Mouse (Mus musculus): ENCODE data around the gene Cp.
"Not testable (repeated sequence)": the region's sequence is repeated elsewhere in the genome, so short reads cannot be mapped to it uniquely, and the experiment has no call there.

Cp gene

DNA sequence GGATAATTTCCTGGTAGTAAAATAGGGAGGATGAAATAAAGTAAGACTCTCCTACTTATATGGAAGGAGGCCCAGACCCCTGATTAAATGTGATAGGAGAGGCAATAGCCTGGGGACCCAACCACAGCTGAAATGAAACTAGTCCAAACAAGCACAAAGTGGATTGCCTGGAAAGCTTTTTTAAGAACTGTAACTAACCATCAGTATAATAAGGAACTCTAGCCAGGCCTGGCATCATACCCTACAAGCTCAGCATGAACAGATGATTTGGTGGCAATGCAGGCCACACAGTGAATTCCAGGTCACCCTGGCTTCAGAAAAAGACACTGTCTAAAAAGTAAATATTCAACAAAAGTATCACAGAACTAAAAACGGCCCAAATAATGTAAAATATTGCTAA lies 48.8 kb downstream of the Cp start:
- DNase-seq (ENCODE audit: extremely low spot score, low read depth, low spot score) = no peak

GRCm38 (mm10) chr3:20007275-20007674 lies 50.4 kb downstream of the Cp start:
- DNase-seq (ENCODE audit: extremely low spot score, low read depth, low spot score) = no peak

DNA sequence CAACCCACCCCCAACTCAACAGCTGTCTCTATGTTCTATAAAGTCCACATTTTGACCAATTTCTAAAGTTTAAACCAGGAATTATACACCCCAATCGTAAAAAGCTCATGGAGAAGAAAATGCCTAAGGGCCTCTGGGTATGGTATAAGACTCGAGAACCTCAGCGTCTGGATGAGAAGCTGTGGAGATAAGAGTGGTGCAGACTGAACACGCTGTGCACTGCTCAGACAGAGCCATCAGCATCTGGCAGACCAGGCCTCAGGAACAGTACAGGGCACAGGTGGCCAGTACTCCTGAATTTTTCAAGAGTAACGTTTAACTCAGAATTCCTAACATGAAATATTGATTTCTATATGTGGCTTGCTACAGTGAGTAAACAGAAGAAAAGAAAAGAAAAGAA lies 50.9 kb downstream of the Cp start:
- DNase-seq (ENCODE audit: extremely low spot score, low read depth, low spot score) = no peak

DNA sequence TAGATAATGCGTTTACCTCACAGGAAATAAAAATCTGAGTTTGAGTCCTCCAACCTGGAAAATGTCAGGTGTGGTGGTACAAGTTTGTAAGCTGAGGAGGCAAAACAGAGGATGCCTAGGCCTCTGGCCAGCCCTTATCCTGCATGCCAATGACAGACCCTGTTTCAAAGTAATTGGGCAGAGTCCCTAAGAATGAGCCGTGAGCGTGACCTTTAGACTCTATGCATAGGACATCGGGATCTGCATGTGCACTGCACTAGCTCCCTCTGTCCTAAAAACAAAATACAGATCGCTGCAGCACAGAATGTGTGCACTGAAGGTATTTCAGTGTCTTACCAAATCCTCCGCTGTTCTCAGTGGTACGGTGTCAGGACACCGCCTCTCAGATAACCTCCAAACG lies 53.6 kb downstream of the Cp start:
- DNase-seq (ENCODE audit: extremely low spot score, low read depth, low spot score) = no peak

GRCm38 (mm10) chr3:20010905-20011304 lies 54.1 kb downstream of the Cp start:
- DNase-seq (ENCODE audit: extremely low spot score, low read depth, low spot score) = not testable (repeated sequence)

DNA sequence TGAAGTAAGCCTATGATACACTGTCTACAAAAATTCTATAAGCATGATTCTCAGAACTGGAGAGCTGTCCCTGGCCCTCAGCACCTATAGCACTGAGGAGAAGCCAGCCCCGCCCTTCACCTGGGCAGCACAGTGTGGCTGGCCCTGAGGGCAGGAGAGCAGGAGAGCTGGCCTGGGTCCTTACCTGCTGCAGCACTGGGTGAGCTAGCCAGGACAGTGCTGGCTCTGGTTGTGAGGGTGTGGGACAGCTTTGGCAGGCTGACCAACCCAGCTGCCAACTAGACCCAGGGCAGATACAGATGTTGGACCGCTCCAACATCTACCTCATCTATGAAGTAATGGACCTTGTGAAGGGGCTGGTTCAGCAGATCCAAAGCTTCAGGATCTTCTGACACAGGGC lies 57.6 kb downstream of the Cp start:
- DNase-seq (ENCODE audit: extremely low spot score, low read depth, low spot score) = no peak

GRCm38 (mm10) chr3:20018076-20018475 lies 61.2 kb downstream of the Cp start:
- no peak for DNase-seq (ENCODE audit: extremely low spot score, low read depth, low spot score)

GRCm38 (mm10) chr3:20023832-20024231 lies 67.0 kb downstream of the Cp start:
- DNase-seq (ENCODE audit: extremely low spot score, low read depth, low spot score) = no peak

DNA sequence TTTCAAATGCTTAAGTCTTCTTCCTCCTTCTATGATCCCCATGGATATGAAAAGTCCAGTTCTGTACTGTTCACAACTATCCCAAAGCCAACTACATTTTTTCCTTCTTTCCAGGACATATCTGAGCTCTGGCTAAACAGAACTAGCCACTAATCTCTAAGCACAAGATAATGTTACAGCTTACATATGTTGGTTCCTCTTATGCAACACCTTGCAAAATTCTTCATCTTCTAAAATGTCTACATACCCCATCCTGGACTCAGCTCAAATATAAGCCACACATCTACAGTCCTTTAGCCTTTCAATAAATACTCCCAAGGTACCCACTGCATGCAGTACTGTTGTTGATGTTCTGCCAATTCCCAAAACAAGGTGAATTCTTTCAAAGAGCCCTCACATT lies 69.6 kb downstream of the Cp start:
- DNase-seq (ENCODE audit: extremely low spot score, low read depth, low spot score) = no peak

- DNase-seq (ENCODE audit: extremely low spot score, low read depth, low spot score) = no peak
Observed at GRCm38 (mm10) chr3:20026996-20027689, 70.3 kb downstream of the Cp start.

GRCm38 (mm10) chr3:20027788-20028187 lies 70.9 kb downstream of the Cp start:
- DNase-seq (ENCODE audit: extremely low spot score, low read depth, low spot score) = no peak

DNA sequence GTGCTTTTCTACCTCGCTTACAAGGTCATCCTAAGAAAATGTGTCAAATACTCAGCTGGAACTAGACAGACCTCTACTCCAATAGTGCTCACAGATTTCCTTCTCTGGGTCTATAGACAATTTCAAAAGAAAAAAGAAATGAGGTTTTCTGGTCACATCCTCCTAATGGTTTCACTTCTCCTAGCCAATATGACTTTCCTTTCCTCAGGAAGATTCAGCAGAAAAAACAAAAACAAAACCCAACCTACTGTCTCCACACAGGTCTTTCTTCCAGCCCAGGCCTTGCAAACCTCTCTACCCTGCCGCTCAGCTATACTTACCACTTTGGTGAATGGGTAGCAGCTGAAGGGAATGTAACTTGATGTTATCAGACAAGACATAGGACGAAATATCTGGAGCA lies 71.8 kb downstream of the Cp start:
- DNase-seq (ENCODE audit: extremely low spot score, low read depth, low spot score) = no peak

GRCm38 (mm10) chr3:20030807-20031206 lies 74.0 kb downstream of the Cp start:
- DNase-seq (ENCODE audit: extremely low spot score, low read depth, low spot score) = no peak

- DNase-seq (ENCODE audit: extremely low spot score, low read depth, low spot score) = no peak
Observed at GRCm38 (mm10) chr3:20033761-20034718, 77.2 kb downstream of the Cp start.

GRCm38 (mm10) chr3:20034719-20035404 lies 78.0 kb downstream of the Cp start, which contains the start of gene Hps3:
Gene Hps3, minus strand, starts transcription at chr3:20035315.
- DNase-seq (ENCODE audit: extremely low spot score, low read depth, low spot score) = no peak

DNA sequence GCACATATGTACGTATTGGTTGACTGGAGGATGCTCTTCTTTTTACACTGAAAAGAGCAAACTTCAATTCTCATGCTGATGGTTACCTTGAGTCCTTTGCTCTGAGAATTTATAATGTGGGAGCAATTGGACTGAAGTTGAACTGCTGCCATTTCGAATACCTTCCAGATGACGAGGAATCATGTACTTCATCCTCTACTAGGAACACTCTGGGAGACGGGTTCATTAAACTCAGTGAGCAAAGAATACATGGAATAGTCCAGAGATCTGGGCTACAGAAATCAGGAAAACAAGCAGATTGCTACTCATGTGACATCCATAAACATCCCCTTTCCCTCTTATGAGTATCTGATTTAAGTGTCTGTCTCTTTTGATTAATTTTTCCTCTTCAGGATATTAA lies 79.2 kb downstream of the Cp start:
- no peak for DNase-seq (ENCODE audit: extremely low spot score, low read depth, low spot score)

- DNase-seq (ENCODE audit: extremely low spot score, low read depth, low spot score) = not testable (repeated sequence)
Observed at GRCm38 (mm10) chr3:20041461-20041860, 84.6 kb downstream of the Cp start.

GRCm38 (mm10) chr3:20044736-20045135 lies 87.9 kb downstream of the Cp start:
- not testable (repeated sequence) for DNase-seq (ENCODE audit: extremely low spot score, low read depth, low spot score)

DNA sequence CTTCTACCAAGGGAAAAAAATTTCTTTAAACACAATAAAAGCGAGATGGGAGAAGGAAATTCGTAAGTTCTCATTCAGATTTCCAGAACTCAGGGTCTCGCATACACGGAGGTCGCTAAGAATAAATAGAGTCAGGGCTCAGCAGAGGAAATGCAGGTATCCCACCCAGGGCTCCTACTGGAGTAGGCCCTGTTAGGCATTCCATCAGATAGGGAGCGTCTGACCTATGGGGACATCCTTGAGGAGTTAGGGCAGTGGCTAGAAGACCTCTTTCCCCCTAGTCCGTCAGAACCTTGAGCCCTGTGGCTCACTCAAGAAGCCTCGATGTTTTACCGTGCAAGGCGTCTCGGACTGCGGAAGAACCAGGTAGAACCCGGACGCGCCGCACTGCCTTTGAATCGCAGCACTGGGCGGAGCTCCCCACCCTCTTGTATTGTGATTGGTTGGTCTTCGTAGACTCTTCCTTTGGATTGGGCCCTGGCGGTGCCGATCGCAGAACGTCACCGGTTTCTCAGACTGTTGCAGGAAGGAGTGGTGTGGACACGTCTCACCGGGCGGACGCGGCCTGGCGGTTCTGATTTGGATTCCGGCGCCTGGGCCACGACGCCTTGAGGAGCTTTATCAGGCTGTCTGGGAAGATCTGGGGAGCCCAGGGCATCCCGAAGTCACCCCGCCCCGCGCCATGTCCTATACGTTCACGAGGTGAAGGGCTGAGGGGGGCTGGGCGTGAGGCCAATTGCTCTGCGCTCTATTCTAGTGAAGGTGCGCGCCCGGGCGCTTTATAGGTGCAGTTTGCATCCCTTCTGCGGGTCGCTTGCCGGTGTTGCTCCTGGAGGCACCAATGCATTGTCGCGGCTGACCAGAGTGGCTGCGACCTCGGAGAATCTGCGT lies 100.7 kb downstream of the Cp start, which contains the start of gene Hltf:
Gene Hltf, plus strand, starts transcription at position 506 of the 891 bp plus-strand sequence.
- peak; percentile 89 for DNase-seq (ENCODE audit: extremely low spot score, low read depth, low spot score)

DNA sequence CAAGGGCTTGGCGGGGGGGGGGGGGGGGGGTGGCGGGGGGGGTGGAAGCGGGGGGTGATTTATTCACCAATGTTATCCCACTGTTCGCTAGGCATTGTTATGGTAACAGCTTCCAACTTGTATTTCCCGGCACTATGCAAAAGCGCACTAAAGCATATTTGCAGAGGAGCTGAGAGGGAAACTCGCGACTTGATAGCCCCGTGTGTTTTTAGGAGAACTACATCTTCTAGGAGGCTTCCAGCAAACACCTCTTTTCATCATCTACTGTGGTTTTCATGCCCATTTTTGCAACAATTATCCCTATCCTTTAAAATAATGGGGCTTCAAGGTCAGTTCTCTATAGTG lies 101.3 kb downstream of the Cp start:
- no peak for DNase-seq (ENCODE audit: extremely low spot score, low read depth, low spot score)
